Mouse (Mus musculus) midbrain, embryonic 12.5 days (tissue): ENCODE measurements at regions not wholly inside any gene's neighbourhood (a gene's known extent, or its start where the extent isn't known, plus 50 kb on each side); places are given as distances from the start of the nearest gene placed in this dataset.

Experiments
- ATAC-seq: fragments of 200-750 bp; cut with Nextera tagmentation; 2 replicates; pipeline ENCODE4 v1.8.0; 2017; ENCODE audit warnings: low read depth, moderate TSS enrichment, moderate library complexity; ENCODE audit not compliant: low FRiP score
- H3K27ac ChIP-seq: fragments of 300-500 bp; sonication (generic); replicated peaks from 2 replicates; pipeline ENCODE4 v1.5.1; 2016; ENCODE audit warnings: mild to moderate bottlenecking
- H3K27me3 ChIP-seq: fragments of 300-500 bp; sonication (generic); 2 replicates; pipeline ENCODE4 v1.6.1; 2016; ENCODE audit warnings: mild to moderate bottlenecking
- H3K36me3 ChIP-seq: fragments of 300-500 bp; sonication (generic); 2 replicates; pipeline ENCODE4 v1.6.1; 2016
- H3K4me1 ChIP-seq: fragments of 300-500 bp; sonication (generic); 2 replicates; pipeline ENCODE4 v1.6.1; 2016
- H3K4me2 ChIP-seq: fragments of 300-500 bp; sonication (generic); replicated peaks from 2 replicates; pipeline ENCODE4 v1.6.1; 2016; ENCODE audit warnings: mild to moderate bottlenecking, moderate library complexity
- H3K4me3 ChIP-seq: fragments of 300-500 bp; sonication (generic); 2 replicates; pipeline ENCODE4 v1.5.1; 2016; ENCODE audit warnings: mild to moderate bottlenecking
- H3K9ac ChIP-seq: fragments of 300-500 bp; sonication (generic); replicated peaks from 2 replicates; pipeline ENCODE4 v1.6.1; 2016; ENCODE audit warnings: mild to moderate bottlenecking, moderate library complexity
- H3K9me3 ChIP-seq: fragments of 300-500 bp; sonication (generic); 2 replicates; pipeline ENCODE4 v1.6.1; 2016; ENCODE audit warnings: mild to moderate bottlenecking
- WGBS: fragments of 180-500 bp; shearing (Covaris S2); methylation state at CpG from one replicate; pipeline ENCODE4 v1.1.7; 2016; 5-methylcytosine and 5-hydroxymethylcytosine counted together

DNA sequence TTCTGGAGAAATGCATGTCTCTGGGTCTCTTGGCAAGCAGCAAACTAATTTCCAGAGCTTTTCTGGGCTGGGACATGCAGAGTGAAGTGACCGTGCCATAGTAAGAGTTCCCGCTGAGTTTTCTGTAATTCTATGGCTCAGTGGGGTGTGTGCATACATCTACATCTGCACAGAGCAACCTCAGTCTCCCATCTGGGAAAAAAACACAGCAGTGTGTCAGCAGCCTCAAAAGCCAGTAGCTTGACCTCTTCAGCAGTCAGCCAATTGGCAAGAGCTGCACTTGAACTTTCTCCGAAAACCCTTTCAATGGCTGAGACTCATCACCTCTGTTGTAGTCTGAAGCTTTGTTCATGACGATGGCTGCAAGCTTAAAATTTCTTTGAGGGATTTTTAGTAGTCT lies 171.9 kb upstream of the Tenm4 start:
- WGBS: 22% methylated on average over 4 of the region's 4 CpGs

DNA sequence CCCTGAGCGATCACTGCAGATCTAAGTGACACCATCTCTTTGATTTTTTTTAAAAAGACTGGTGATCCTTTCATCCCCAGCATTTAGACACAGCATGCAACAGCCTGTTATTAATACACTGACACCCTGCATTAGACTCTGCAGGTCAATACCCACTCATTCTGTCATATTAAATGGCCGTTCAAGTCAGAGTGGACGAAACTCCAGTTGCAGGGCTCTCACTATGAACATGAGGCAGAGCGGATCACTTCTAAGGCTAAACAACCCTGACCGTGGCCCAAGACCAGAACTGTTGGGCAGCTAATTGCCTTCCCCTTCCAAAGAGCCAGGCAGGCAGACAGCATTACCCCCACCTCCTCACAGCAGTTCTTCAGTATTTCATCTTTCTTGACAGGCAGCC lies 168.6 kb upstream of the Tenm4 start:
- H3K36me3 ChIP-seq: no peaks in the 10 kb centered on the region
- no peaks in the 10 kb centered on the region for H3K9me3 ChIP-seq
- peaks cover 4% of the 10 kb centered on the region; the same call in 1 of the 2 replicates for H3K4me1 ChIP-seq
- 78% methylated on average over 5 of the region's 5 CpGs for WGBS
- 0 out of 2 replicates have a peak, but pooled peaks have one; percentile 12 for ATAC-seq
- H3K27ac ChIP-seq: no peak overlapping the region
- no peaks in the 10 kb centered on the region for H3K27me3 ChIP-seq
- H3K4me3 ChIP-seq: no peak overlapping the region
- no peak overlapping the region for H3K9ac ChIP-seq
- no peak overlapping the region for H3K4me2 ChIP-seq

More for the DNA sequence above, 171.9 kb upstream of the Tenm4 start:
- Histone ChIP-seq H3K4me3 (no peak overlapping the region), H3K4me2 (no peak overlapping the region), H3K9ac (no peak overlapping the region), H3K36me3 (no peaks in the 10 kb centered on the region), H3K27me3 (no peaks in the 10 kb centered on the region), H3K4me1 (peaks cover 4% of the 10 kb centered on the region; the same call in 1 of the 2 replicates), H3K9me3 (no peaks in the 10 kb centered on the region), H3K27ac (no peak overlapping the region)
- ATAC-seq: 0 out of 2 replicates have a peak, but pooled peaks have one; percentile 44

DNA sequence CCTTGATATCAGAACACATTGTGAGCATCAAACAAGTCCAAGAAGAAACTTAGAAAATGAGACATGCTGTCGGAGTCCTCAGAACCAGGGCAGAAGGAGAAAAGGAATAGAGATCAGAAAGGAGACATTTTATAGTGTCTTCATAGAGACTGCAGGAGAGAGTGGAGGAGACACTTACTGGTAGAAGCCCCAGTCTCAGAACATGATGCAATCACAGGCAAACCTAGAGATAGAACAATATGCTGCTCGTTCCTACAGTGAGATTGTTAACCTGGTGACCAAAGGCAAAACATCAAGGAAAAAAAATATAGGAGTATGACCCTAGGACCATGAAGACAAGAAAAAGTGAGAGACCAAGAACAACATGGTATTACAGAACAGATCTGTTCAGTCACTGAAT lies 164.7 kb upstream of the Tenm4 start:
- ATAC-seq: no peak
- no peak overlapping the region for H3K4me2 ChIP-seq
- H3K27me3 ChIP-seq: no peaks in the 10 kb centered on the region
- no peak overlapping the region for H3K4me3 ChIP-seq
- 91% methylated on average over 2 of the region's 2 CpGs for WGBS
- no peaks in the 10 kb centered on the region for H3K36me3 ChIP-seq
- H3K9me3 ChIP-seq: no peaks in the 10 kb centered on the region
- no peak overlapping the region for H3K9ac ChIP-seq
- H3K27ac ChIP-seq: no peak overlapping the region
- H3K4me1 ChIP-seq: no peaks in the 10 kb centered on the region

DNA sequence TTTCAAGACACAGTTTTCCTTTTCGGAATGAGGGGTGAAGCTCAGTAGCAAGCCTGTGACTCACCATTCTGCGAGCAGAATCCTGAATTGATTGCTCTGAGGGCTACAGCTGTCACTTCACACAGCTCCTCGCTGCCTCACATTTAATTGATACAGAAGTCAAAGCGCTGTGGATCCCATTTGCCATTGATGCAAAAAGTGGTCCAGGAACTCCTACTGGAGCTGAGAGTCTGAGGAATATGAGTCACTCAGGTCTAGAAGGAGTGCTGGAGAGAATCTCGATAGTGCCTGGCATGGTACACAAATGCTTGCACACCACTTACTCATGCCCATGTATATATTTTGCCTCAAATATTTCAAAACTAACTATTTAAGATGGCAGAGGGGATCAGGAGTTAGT lies 158.0 kb upstream of the Tenm4 start:
- Histone ChIP-seq H3K4me2 (no peak overlapping the region), H3K4me1 (no peaks in the 10 kb centered on the region), H3K9ac (no peak overlapping the region), H3K9me3 (no peaks in the 10 kb centered on the region), H3K4me3 (no peak overlapping the region), H3K27me3 (no peaks in the 10 kb centered on the region), H3K27ac (no peak overlapping the region), H3K36me3 (no peaks in the 10 kb centered on the region)
- ATAC-seq: no peak
- 83% methylated on average over 5 of the region's 5 CpGs for WGBS

DNA sequence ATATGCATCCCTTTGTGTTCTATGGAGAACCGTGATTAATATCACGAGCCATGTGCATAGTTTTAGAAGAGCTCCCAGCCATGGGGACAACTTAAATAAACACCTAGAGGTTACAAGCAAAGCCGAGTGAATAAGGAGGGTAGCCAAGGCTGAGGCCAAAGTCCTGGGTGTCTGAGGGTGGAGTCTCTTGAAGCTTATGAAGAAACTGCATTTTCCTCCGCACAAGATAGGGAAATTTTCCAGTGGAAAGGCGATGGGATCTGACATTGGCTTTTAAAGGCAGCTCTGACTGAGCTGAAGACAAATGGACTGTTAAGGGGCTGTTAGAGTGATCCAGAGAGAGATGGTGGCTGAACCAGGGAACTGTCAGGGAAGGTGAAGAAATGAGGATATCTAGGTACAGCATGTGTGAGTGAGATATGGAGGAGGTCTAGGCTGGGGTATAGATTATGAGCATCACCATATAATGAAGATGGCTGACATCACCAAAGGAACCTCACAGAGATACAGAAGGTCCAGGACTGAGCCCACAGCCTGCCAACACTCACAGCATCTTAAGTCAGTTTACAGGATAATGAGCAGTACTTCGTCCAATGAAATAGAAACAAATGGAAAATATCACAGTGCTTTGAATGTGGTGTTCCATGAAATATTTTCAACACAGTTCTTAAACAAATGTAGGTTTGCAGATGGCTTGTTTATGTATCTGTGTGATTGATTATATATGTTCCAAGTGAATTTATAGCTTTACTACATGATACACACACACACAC lies 153.7 kb upstream of the Tenm4 start:
- ATAC-seq: no peak
- Histone ChIP-seq H3K9ac (no peak overlapping the region), H3K4me1 (no peaks in the 10 kb centered on the region), H3K9me3 (no peaks in the 10 kb centered on the region), H3K36me3 (no peaks in the 10 kb centered on the region), H3K27ac (no peak overlapping the region), H3K4me3 (no peak overlapping the region), H3K4me2 (no peak overlapping the region), H3K27me3 (no peaks in the 10 kb centered on the region)
- 87% methylated on average over 6 of the region's 6 CpGs for WGBS

DNA sequence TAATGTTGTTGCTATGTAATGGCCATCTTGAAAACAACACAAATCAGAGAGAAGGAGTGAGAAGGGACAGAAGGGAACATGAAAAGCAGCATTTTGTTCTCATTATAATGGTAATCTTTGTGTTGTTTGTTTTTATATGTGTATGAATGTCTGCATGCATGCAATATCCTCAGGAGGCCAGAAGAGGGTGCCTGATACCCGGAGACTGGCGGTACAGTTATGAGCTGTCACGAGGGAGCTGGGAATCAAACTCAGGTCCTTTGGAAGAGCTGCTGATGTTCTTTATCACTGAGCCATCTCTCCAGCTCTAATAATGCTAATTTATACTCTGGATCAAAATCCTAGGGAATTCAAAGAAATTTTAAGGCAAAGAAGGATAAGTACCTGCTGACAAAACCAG lies 147.0 kb upstream of the Tenm4 start:
- H3K9me3 ChIP-seq: no peaks in the 10 kb centered on the region
- no peaks in the 10 kb centered on the region for H3K4me1 ChIP-seq
- H3K27ac ChIP-seq: no peak overlapping the region
- no peak overlapping the region for H3K9ac ChIP-seq
- no peak overlapping the region for H3K4me3 ChIP-seq
- H3K36me3 ChIP-seq: no peaks in the 10 kb centered on the region
- no peak for ATAC-seq
- H3K27me3 ChIP-seq: no peaks in the 10 kb centered on the region
- no peak overlapping the region for H3K4me2 ChIP-seq
- WGBS: 89% methylated on average over 3 of the region's 3 CpGs

DNA sequence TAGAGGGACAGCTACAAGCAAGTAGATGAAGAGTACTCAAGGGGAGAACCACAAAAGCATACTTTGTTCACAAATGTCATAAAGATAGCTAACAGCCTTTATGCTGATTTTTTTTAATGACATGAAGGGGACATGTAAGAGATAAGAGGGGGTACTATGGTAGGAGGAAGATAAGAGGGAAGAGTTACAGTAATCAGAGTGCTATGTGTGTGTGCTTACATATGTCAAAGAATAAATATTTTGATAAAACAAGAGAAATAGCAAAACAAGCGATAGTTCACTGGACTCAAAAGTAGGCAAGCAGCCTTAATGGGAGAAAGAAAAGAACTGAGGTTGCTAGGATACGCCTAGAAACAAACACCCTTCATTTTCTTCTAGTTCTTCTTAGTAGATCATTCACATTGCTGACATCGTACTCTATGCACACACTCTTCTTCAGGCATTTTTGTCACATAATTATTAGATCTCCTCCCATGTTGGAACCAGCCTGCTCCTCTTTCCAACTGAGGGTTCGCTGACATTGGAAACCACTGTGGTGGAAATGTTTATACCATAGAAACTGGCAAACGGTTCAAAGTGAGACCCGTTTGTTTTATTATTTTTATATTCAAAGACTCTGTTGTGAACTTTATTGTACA lies 144.1 kb upstream of the Tenm4 start:
- Histone ChIP-seq H3K9me3 (no peaks in the 10 kb centered on the region), H3K9ac (no peak overlapping the region), H3K4me1 (no peaks in the 10 kb centered on the region), H3K36me3 (no peaks in the 10 kb centered on the region), H3K27ac (no peak overlapping the region), H3K4me2 (no peak overlapping the region), H3K4me3 (no peak overlapping the region), H3K27me3 (no peaks in the 10 kb centered on the region)
- WGBS: 86% methylated on average over 6 of the region's 6 CpGs
- no peak for ATAC-seq

DNA sequence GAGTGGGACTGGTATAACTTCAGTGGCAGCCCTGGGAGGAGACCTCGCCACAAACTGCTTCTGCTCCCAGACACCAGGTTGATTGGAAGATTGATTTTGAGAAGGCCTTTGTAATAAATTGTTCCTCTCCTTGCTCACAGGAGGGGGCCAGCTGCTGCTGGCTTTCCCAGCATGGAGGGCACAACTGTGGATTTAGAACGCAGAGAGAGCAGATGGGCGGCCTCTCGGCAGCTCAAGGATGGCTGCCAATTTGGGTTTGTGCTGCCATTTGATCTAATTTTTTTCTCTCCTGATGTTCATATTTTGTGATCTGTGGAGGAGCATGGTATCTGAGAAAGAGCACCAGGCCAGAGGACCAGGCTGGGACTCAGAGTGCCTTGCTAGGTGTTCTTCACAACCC lies 137.4 kb upstream of the Tenm4 start:
- no peak overlapping the region for H3K4me2 ChIP-seq
- no peak overlapping the region for H3K9ac ChIP-seq
- no peaks in the 10 kb centered on the region for H3K9me3 ChIP-seq
- no peak overlapping the region for H3K4me3 ChIP-seq
- H3K4me1 ChIP-seq: no peaks in the 10 kb centered on the region
- no peak overlapping the region for H3K27ac ChIP-seq
- 81% methylated on average over 4 of the region's 4 CpGs for WGBS
- no peak for ATAC-seq
- H3K36me3 ChIP-seq: no peaks in the 10 kb centered on the region
- H3K27me3 ChIP-seq: no peaks in the 10 kb centered on the region

DNA sequence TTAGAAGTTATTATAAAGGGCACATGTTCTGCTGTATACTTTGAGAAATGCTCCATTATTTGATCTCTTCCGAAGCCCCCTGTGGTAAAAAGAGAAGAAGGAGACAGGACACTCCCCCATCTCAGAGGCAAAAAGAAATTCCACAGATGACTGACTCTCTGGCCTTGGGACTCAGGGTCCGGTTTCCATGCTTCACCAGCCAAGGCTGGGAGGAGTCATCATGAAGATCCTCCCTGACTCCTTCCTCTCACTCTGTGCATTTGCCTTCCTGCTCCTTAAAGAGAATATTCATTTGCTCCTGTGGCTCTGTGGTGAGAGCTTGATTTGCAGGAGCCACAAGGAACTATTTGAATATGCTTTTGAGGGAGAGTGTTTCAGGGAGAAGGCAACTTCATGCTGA lies 135.6 kb upstream of the Tenm4 start:
- 54% methylated on average over 2 of the region's 2 CpGs for whole genome bisulfite sequencing
- H3K27ac ChIP-seq: no peak overlapping the region
- H3K27me3 ChIP-seq: no peaks in the 10 kb centered on the region
- no peak overlapping the region for H3K4me3 ChIP-seq
- H3K36me3 ChIP-seq: no peaks in the 10 kb centered on the region
- no peaks in the 10 kb centered on the region for H3K9me3 ChIP-seq
- no peak overlapping the region for H3K9ac ChIP-seq
- no peak for ATAC-seq
- H3K4me2 ChIP-seq: no peak overlapping the region
- H3K4me1 ChIP-seq: no peaks in the 10 kb centered on the region

DNA sequence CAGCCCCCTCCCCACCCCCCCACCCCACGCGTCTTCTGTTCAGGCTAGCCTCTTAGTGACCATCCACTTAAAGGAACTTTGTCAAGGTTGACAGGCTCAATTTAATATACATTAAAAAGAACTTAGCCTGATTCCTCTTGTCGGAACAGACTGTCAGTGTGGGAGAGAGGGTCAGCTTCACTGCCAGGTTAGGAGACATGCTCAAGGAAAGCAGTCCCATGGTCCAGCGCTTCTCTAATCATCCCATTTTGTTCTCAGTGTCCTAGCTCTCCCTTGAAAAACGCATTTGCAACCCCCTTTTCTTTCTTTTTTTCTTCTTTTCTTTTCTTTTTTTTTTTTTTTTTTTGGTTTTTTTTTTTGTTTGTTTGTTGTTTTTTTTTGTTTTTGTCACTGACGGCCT lies 131.4 kb upstream of the Tenm4 start:
- Histone ChIP-seq H3K4me1 (no peaks in the 10 kb centered on the region), H3K9me3 (no peaks in the 10 kb centered on the region), H3K27me3 (no peaks in the 10 kb centered on the region), H3K9ac (no peak overlapping the region), H3K27ac (no peak overlapping the region), H3K4me3 (no peak overlapping the region), H3K4me2 (no peak overlapping the region), H3K36me3 (no peaks in the 10 kb centered on the region)
- no peak for ATAC-seq
- WGBS: 58% methylated on average over 6 of the region's 6 CpGs

DNA sequence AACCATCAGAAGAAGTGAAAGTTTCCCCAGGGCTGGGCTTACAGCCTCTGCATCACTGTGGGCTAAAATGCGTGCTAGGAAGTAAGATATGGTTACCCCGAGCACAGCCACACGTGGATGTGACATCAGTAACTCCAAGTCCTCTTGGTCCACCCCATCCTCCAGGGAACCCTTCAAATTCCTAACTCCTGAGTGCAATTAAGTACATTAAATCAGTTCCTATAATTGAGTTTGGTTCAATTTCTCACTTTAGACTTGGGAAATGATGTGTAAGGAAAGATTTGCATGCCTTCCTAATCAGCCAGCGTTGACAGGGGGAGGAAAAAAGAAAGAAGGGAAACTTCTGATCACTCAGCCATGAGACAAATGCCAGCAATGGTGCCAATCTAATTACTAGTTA lies 129.2 kb upstream of the Tenm4 start:
- Histone ChIP-seq H3K9me3 (no peaks in the 10 kb centered on the region), H3K9ac (no peak overlapping the region), H3K36me3 (no peaks in the 10 kb centered on the region), H3K4me3 (no peak overlapping the region), H3K4me1 (no peaks in the 10 kb centered on the region), H3K27ac (no peak overlapping the region), H3K4me2 (no peak overlapping the region), H3K27me3 (no peaks in the 10 kb centered on the region)
- no peak for ATAC-seq
- WGBS: 66% methylated on average over 4 of the region's 4 CpGs

DNA sequence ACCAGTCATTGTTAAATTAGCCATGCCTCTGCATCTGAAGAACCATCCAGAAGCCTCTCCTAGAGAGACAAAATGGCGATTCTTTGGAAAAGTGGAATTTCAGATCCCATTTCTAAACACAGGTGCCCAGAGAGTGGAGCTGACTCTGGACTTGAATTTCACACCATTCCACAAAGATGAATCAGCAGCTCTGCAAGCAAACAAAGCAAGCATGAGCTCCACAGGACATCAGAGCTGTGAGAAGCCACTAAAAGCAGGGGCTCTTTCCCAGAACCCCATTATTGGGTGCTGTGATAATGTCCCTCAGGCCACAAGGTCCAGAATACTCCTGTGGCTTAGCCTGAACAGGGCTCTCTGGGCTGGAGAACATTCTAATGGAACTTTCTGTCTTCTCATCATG lies 119.4 kb upstream of the Tenm4 start:
- H3K36me3 ChIP-seq: no peaks in the 10 kb centered on the region
- no peak overlapping the region for H3K27ac ChIP-seq
- H3K4me1 ChIP-seq: no peaks in the 10 kb centered on the region
- no peak overlapping the region for H3K4me2 ChIP-seq
- WGBS: 100% methylated on average over 1 of the region's 1 CpGs
- H3K27me3 ChIP-seq: no peaks in the 10 kb centered on the region
- ATAC-seq: no peak
- no peak overlapping the region for H3K9ac ChIP-seq
- 0 out of 2 replicates have a peak, but pooled peaks cover 4% of the 10 kb centered on the region for H3K9me3 ChIP-seq
- H3K4me3 ChIP-seq: no peak overlapping the region
